8 mouse cellular contexts compared by ENCODE assay signal in genomic region chr16:31934550-31935010, GRCm38 (mm10). TPM values are rescaled to one million over a fixed set of nuclear protein-coding genes. Genes with fewer than 3 reads are reported as not detected.
DNase-seq lines count a peak whose midpoint lies in the region; ATAC-seq and TF ChIP-seq lines count a peak whose summit lies in the region.

No protein-coding gene starts in this region.

- no peak for TF ChIP-seq CTCF in lung, postnatal 0 days (IDR thresholded peaks at IDR 0.05)

- no peaks in the 10 kb centered on the region for H3K9me3 ChIP-seq in lung, postnatal 0 days (ENCODE audit: low read length)
- H3K9me3 ChIP-seq in limb, embryonic 14.5 days (ENCODE audit: control insufficient read depth, low read length): no peaks in the 10 kb centered on the region
- no peaks in the 10 kb centered on the region for H3K9me3 ChIP-seq in stomach, embryonic 14.5 days (ENCODE audit: control insufficient read depth, low read depth, low read length)

- DNase-seq in cerebellum, adult 11-12 months: peak; percentile 32
- DNase-seq in cerebellum, adult 9-10 months: no peak
- no peak for DNase-seq in lung, postnatal 0 days (ENCODE audit: low spot score)
- no peak for DNase-seq in lung, postnatal 14 days
- DNase-seq in limb, embryonic 14.5 days (ENCODE audit: low spot score): no peak
- DNase-seq in thymus, postnatal 36 days: no peak
- no peak for DNase-seq in gastrocnemius, postnatal 4 days (ENCODE audit: low spot score in 2 of 2)

- H3K4me3 ChIP-seq in lung, postnatal 0 days (ENCODE audit: low read depth, low read length): 0 out of 2 replicates have a peak overlapping the region, but pooled peaks have one; percentile 14
- peak overlapping the region; percentile 28 for H3K4me3 ChIP-seq in limb, embryonic 14.5 days (replicated peaks; ENCODE audit: low read length)
- peak overlapping the region; percentile 17; the same call in 1 of the 2 replicates for H3K4me3 ChIP-seq in stomach, embryonic 14.5 days (ENCODE audit: low read depth, low read length)

- no peak for ATAC-seq in lung, postnatal 0 days
- no peak for ATAC-seq in limb, embryonic 14.5 days (ENCODE audit: low FRiP score, low read depth)
- ATAC-seq in stomach, embryonic 14.5 days (ENCODE audit: insufficient number of reproducible peaks, insufficient read depth, low FRiP score, low read depth): no peak

- TF ChIP-seq EP300 in lung, postnatal 0 days (IDR thresholded peaks at IDR 0.05): no peak

- H3K27me3 ChIP-seq in lung, postnatal 0 days (replicated peaks; ENCODE audit: insufficient read depth, low read length): peaks cover 23% of the 10 kb centered on the region; the same call in 1 of the 2 replicates
- H3K27me3 ChIP-seq in limb, embryonic 14.5 days (ENCODE audit: control insufficient read depth, insufficient read depth, low read length): peaks cover 38% of the 10 kb centered on the region
- peaks cover 17% of the 10 kb centered on the region for H3K27me3 ChIP-seq in stomach, embryonic 14.5 days (ENCODE audit: control insufficient read depth, insufficient read depth, low read length)

- H3K36me3 ChIP-seq in lung, postnatal 0 days (ENCODE audit: insufficient read depth, low read length): no peaks in the 10 kb centered on the region
- H3K36me3 ChIP-seq in limb, embryonic 14.5 days (ENCODE audit: control insufficient read depth, insufficient read depth, low read length): no peaks in the 10 kb centered on the region
- no peaks in the 10 kb centered on the region for H3K36me3 ChIP-seq in stomach, embryonic 14.5 days (ENCODE audit: control insufficient read depth, insufficient read depth, low read length)

- 34% methylated on average over 13 of the region's 13 CpGs for WGBS in lung, postnatal 0 days
- 21% methylated on average over 13 of the region's 13 CpGs for WGBS in limb, embryonic 14.5 days
- 25% methylated on average over 13 of the region's 13 CpGs for WGBS in stomach, embryonic 14.5 days

- no peak overlapping the region for H3K9ac ChIP-seq in lung, postnatal 0 days (replicated peaks; ENCODE audit: low read depth)
- H3K9ac ChIP-seq in limb, embryonic 14.5 days (ENCODE audit: low read depth, low read length, severe bottlenecking): no peak overlapping the region
- H3K9ac ChIP-seq in stomach, embryonic 14.5 days (replicated peaks; ENCODE audit: low read depth, low read length): no peak overlapping the region

- H3K27ac ChIP-seq in lung, postnatal 0 days (ENCODE audit: low read length): no peak overlapping the region
- H3K27ac ChIP-seq in limb, embryonic 14.5 days (replicated peaks; ENCODE audit: low read depth, low read length): no peak overlapping the region
- no peak overlapping the region for H3K27ac ChIP-seq in stomach, embryonic 14.5 days (ENCODE audit: low read length)

- peak overlapping the region; percentile 36; the same call in 1 of the 2 replicates for H3K4me2 ChIP-seq in lung, postnatal 0 days (replicated peaks; ENCODE audit: low read depth, low read length)
- H3K4me2 ChIP-seq in limb, embryonic 14.5 days (replicated peaks; ENCODE audit: low read depth, low read length, severe bottlenecking): peak overlapping the region; percentile 95
- H3K4me2 ChIP-seq in stomach, embryonic 14.5 days (replicated peaks; ENCODE audit: low read depth, low read length): peak overlapping the region; percentile 43

- H3K4me1 ChIP-seq in lung, postnatal 0 days (ENCODE audit: insufficient read depth, low read depth, low read length): peaks cover 11% of the 10 kb centered on the region; the same call in 1 of the 2 replicates
- peaks cover 10% of the 10 kb centered on the region for H3K4me1 ChIP-seq in limb, embryonic 14.5 days (ENCODE audit: control insufficient read depth, insufficient read depth, low read length)
- peaks cover 11% of the 10 kb centered on the region for H3K4me1 ChIP-seq in stomach, embryonic 14.5 days (ENCODE audit: control insufficient read depth, insufficient read depth, low read length)

- TF ChIP-seq POLR2A in limb, embryonic 14.5 days (IDR thresholded peaks at IDR 0.05; ENCODE audit: borderline replicate concordance, extremely low read depth, insufficient read depth, insufficient read length): no peak

RNA-seq across cellular contexts. Expression of gene Pigz, which starts 0.9 kb away (rescaled TPM):
- polyA plus RNA-seq in lung, postnatal 0 days (2015; fragmentation: Nextera tagmentation; extraction: Ambion mirVana): 0.30 and 0.63 TPM in 2 replicates
- 0.20 and 0.35 TPM in 2 replicates for polyA plus RNA-seq in limb, embryonic 14.5 days (2012; rRNA removed)
- polyA plus RNA-seq in limb, embryonic 14.5 days (2014; fragmentation: Nextera tagmentation; extraction: Ambion mirVana): 0.32 and 0.50 TPM in 2 replicates
- 0.63 and 0.68 TPM in 2 replicates for polyA plus RNA-seq in stomach, embryonic 14.5 days (2014; fragmentation: Nextera tagmentation; extraction: Ambion mirVana)
- 1 to 10 TPM; 6.4 to 7.9 TPM for total RNA-seq in gastrocnemius, postnatal 4 days (2021)

RNA-seq across cellular contexts. Expression of gene 0610012G03Rik, which starts 13.7 kb away (rescaled TPM):
- 79.7 and 82.8 TPM in 2 replicates for polyA plus RNA-seq in lung, postnatal 0 days (2015; fragmentation: Nextera tagmentation; extraction: Ambion mirVana)
- 55.4 and 72.1 TPM in 2 replicates for polyA plus RNA-seq in limb, embryonic 14.5 days (2012; rRNA removed)
- polyA plus RNA-seq in limb, embryonic 14.5 days (2014; fragmentation: Nextera tagmentation; extraction: Ambion mirVana): 99.4 and 100 TPM in 2 replicates
- polyA plus RNA-seq in stomach, embryonic 14.5 days (2014; fragmentation: Nextera tagmentation; extraction: Ambion mirVana): 91.4 and 97.6 TPM in 2 replicates
- total RNA-seq in gastrocnemius, postnatal 4 days (2021): 10 to 100 TPM; 43.3 to 46.9 TPM

RNA-seq across cellular contexts. Expression of gene Ncbp2, which starts 13.7 kb away (rescaled TPM):
- 38.6 and 48.5 TPM in 2 replicates for polyA plus RNA-seq in lung, postnatal 0 days (2015; fragmentation: Nextera tagmentation; extraction: Ambion mirVana)
- polyA plus RNA-seq in limb, embryonic 14.5 days (2012; rRNA removed): 60.0 and 124 TPM in 2 replicates
- polyA plus RNA-seq in limb, embryonic 14.5 days (2014; fragmentation: Nextera tagmentation; extraction: Ambion mirVana): 104 and 115 TPM in 2 replicates
- polyA plus RNA-seq in stomach, embryonic 14.5 days (2014; fragmentation: Nextera tagmentation; extraction: Ambion mirVana): 115 and 116 TPM in 2 replicates
- 10 to 100 TPM; 33.2 to 35.1 TPM for total RNA-seq in gastrocnemius, postnatal 4 days (2021)

RNA-seq across cellular contexts. Expression of gene Meltf, which starts 56.0 kb away (rescaled TPM):
- polyA plus RNA-seq in lung, postnatal 0 days (2015; fragmentation: Nextera tagmentation; extraction: Ambion mirVana): 0.04 TPM in 1 of 2 replicates, not detected in the other
- polyA plus RNA-seq in limb, embryonic 14.5 days (2012; rRNA removed): 9.6 and 12.7 TPM in 2 replicates
- polyA plus RNA-seq in limb, embryonic 14.5 days (2014; fragmentation: Nextera tagmentation; extraction: Ambion mirVana): 2.3 and 3.1 TPM in 2 replicates
- 0.06 TPM in 1 of 2 replicates, not detected in the other for polyA plus RNA-seq in stomach, embryonic 14.5 days (2014; fragmentation: Nextera tagmentation; extraction: Ambion mirVana)
- total RNA-seq in gastrocnemius, postnatal 4 days (2021): under 1 TPM in 1 of 2 experiments, not detected in 1; 0.08 TPM

Comparison
In these comparisons a context has a peak if more than half of its experiments do, and no peak if none do; other contexts are left out.
1. H3K4me2 ChIP-seq: peak in every context shown above with its lines; median percentile 95 in limb, embryonic 14.5 days; 43 in stomach, embryonic 14.5 days; 36 in lung, postnatal 0 days.